Mouse (Mus musculus): Measurements from ENCODE around the gene Ccnb1ip1. TPM values are rescaled to one million over a fixed set of nuclear protein-coding genes. Genes with fewer than 3 reads are reported as not detected.

The Ccnb1ip1 gene
- not detected for total RNA-seq (2023)

GRCm38 (mm10) chr14:50807487-50808072, at the start of gene Ccnb1ip1, which contains the start of gene Parp2:
Gene Ccnb1ip1, minus strand, starts transcription at chr14:50807732.
Gene Parp2, plus strand, starts transcription at chr14:50807841.

GRCm38 (mm10) chr14:50785251-50785637, 22.3 kb downstream of the Ccnb1ip1 start, which contains the start of gene Ttc5:
Gene Ttc5, minus strand, starts transcription at chr14:50785519.

GRCm38 (mm10) chr14:50744994-50745393, 62.5 kb downstream of the Ccnb1ip1 start, which contains the start of gene Olfr749:
Gene Olfr749, minus strand, starts transcription at chr14:50745094.

Other genes with a start within 250 kb of the Ccnb1ip1 start
- not detected for gene Olfr744, start 192.9 kb downstream of the Ccnb1ip1 start, total RNA-seq (2023)
- not detected for gene Olfr745, start 168.3 kb downstream of the Ccnb1ip1 start, total RNA-seq (2023)
- gene Olfr746, start 160.6 kb downstream of the Ccnb1ip1 start, total RNA-seq (2023), result not detected
- gene Olfr747, start 114.5 kb downstream of the Ccnb1ip1 start, total RNA-seq (2023), result not detected
- not detected for gene Olfr748, start 100.4 kb downstream of the Ccnb1ip1 start, total RNA-seq (2023)
- gene Olfr749, start 62.6 kb downstream of the Ccnb1ip1 start, total RNA-seq (2023), result not detected
- gene Ttc5, start 22.2 kb downstream of the Ccnb1ip1 start, total RNA-seq (2023), result 10 to 100 TPM; 49.2 to 50.8 TPM
- gene Parp2, start 109 bp upstream of the Ccnb1ip1 start, total RNA-seq (2023), result 10 to 100 TPM; 49.7 to 63.6 TPM
- 100 to 1,000 TPM; 191 to 197 TPM for gene Tep1, start 62.8 kb upstream of the Ccnb1ip1 start, total RNA-seq (2023)
- under 1 TPM; 0.79 to 0.94 TPM for gene Klhl33, start 89.8 kb upstream of the Ccnb1ip1 start, total RNA-seq (2023)
- 10 to 100 TPM; 43.9 to 48.1 TPM for gene Osgep, start 117.2 kb upstream of the Ccnb1ip1 start, total RNA-seq (2023)
- gene Apex1, start 117.2 kb upstream of the Ccnb1ip1 start, total RNA-seq (2023), result 10 to 100 TPM; 26.9 to 33.2 TPM
- gene Pip4p1, start 123.1 kb upstream of the Ccnb1ip1 start, total RNA-seq (2023), result 100 to 1,000 TPM; 146 TPM
- 10 to 100 TPM; 71.3 to 77.4 TPM for gene Pnp, start 123.3 kb upstream of the Ccnb1ip1 start, total RNA-seq (2023)
- gene Gm49342, start 136.8 kb upstream of the Ccnb1ip1 start, total RNA-seq (2023), result 10 to 100 TPM; 60.0 to 85.2 TPM
- gene Pnp2, start 148.3 kb upstream of the Ccnb1ip1 start, total RNA-seq (2023), result 1 to 10 TPM; 3.4 to 4.7 TPM
- gene Rnase10, start 200.0 kb upstream of the Ccnb1ip1 start, total RNA-seq (2023), result not detected
- not detected for gene Rnase9, start 234.1 kb upstream of the Ccnb1ip1 start, total RNA-seq (2023)
- gene Rnase11, start 242.4 kb upstream of the Ccnb1ip1 start, total RNA-seq (2023), result not detected
- 1 to 10 TPM; 1.8 to 3.1 TPM for gene Rnase12, start 249.9 kb upstream of the Ccnb1ip1 start, total RNA-seq (2023)

Data from monocyte, adult 59 days (primary cell).